ENCODE assay signal across 9 mouse cellular contexts in genomic region chr13:65111961-65112360, GRCm38 (mm10). TPM values are rescaled to one million over a fixed set of nuclear protein-coding genes. Genes with fewer than 3 reads are reported as not detected.
DNase-seq lines count a peak whose midpoint lies in the region; ATAC-seq and TF ChIP-seq lines count a peak whose summit lies in the region.
"Had no signal": no experiment of that assay in that cellular context is flagged by ENCODE, and none has a peak within 500 bp of the region (broad histone marks: within the 10 kb centered on the region; RNA-seq: fewer than 3 reads in every experiment).

No protein-coding gene starts in this region.

- peak overlapping the region; percentile 94 for H3K4me3 ChIP-seq in bone marrow macrophage, adult 2 months (ENCODE audit: insufficient read depth, low read length)
- H3K4me3 ChIP-seq in lung, adult 2 months (replicated peaks; ENCODE audit: extremely low read depth, low read depth, low read length): peak overlapping the region; percentile 58

- H3K4me1 ChIP-seq in bone marrow macrophage, adult 2 months (ENCODE audit: control insufficient read depth, insufficient read depth, low read length): peaks cover 4% of the 10 kb centered on the region
- peaks cover 4% of the 10 kb centered on the region; the same call in 1 of the 2 replicates for H3K4me1 ChIP-seq in lung, adult 2 months (ENCODE audit: control insufficient read depth, insufficient read depth, low read length)

- 0% methylated on average over 5 of the region's 5 CpGs for WGBS in lung, adult 2 months

- ATAC-seq in CD4-positive, CD25-positive, alpha-beta regulatory T cell, adult 4 months: peak; percentile 25
- ATAC-seq in granulocyte monocyte progenitor cell, adult 5-6 weeks (replicated peaks; ENCODE audit: poor library complexity, severe bottlenecking): peak; percentile 85
- peak; percentile 87 for ATAC-seq in neutrophil, adult 5-6 weeks (ENCODE audit: extremely low read depth, insufficient number of reproducible peaks, low FRiP score, poor library complexity, severe bottlenecking)

- TF ChIP-seq POLR2A in bone marrow macrophage, adult 2 months (IDR thresholded peaks at IDR 0.05; ENCODE audit: borderline replicate concordance, low read depth, low read length): no peak
- TF ChIP-seq POLR2A in lung, adult 2 months (IDR thresholded peaks at IDR 0.05; ENCODE audit: borderline replicate concordance, extremely low read depth, low read depth, low read length): no peak

- TF ChIP-seq CTCF in bone marrow macrophage, adult 2 months (IDR thresholded peaks at IDR 0.05; ENCODE audit: low read depth, low read length): no peak
- no peak for TF ChIP-seq CTCF in lung, adult 2 months (IDR thresholded peaks at IDR 0.05; ENCODE audit: insufficient read depth, low read length)

- peak; percentile 27 for DNase-seq in kidney, adult 11 months
- peak; percentile 19 for DNase-seq in lung, adult 2 months
- DNase-seq in cerebellum, postnatal 36 days: no peak
- DNase-seq in gastrocnemius, postnatal 36 days: no peak

- intact Hi-C loops in gastrocnemius, postnatal 36 days (cut with DNase I): no loop called here

- peak overlapping the region; percentile 59 for H3K27ac ChIP-seq in bone marrow macrophage, adult 2 months (ENCODE audit: insufficient read depth, low read depth, low read length)

RNA-seq across cellular contexts. Expression of gene Mfsd14b, which starts 0.8 kb away (rescaled TPM):
- polyA plus RNA-seq in CD4-positive, CD25-positive, alpha-beta regulatory T cell, adult 4 months (2017; shearing (Covaris generic)): 10 to 100 TPM; 10.1 to 16.5 TPM
- 47.8 and 59.2 TPM in 2 replicates for polyA plus RNA-seq in bone marrow macrophage, adult 2 months (2012; ENCODE audit: insufficient read depth, insufficient read length, missing spikeins)
- total RNA-seq in granulocyte monocyte progenitor cell, adult 5-6 weeks (2014; fragmentation: Nextera tagmentation): 46.0 and 55.2 TPM in 2 replicates
- 79.6 and 108 TPM in 2 replicates for total RNA-seq in granulocyte monocyte progenitor cell, adult 5-6 weeks (2017)
- polyA plus RNA-seq in lung, adult 2 months (2012; rRNA removed): 21.2 and 21.3 TPM in 2 replicates
- total RNA-seq in neutrophil, adult 5-6 weeks (2017): 131 and 162 TPM in 2 replicates
- total RNA-seq in gastrocnemius, postnatal 36 days (2021): 1 to 10 TPM; 6.5 to 6.6 TPM

RNA-seq across cellular contexts. Expression of gene Olfr465-ps1, which starts 25.9 kb away (rescaled TPM):
- polyA plus RNA-seq in CD4-positive, CD25-positive, alpha-beta regulatory T cell, adult 4 months (2017; shearing (Covaris generic)): not detected
- not detected in 2 replicates for polyA plus RNA-seq in bone marrow macrophage, adult 2 months (2012; ENCODE audit: insufficient read depth, insufficient read length, missing spikeins)
- total RNA-seq in granulocyte monocyte progenitor cell, adult 5-6 weeks (2014; fragmentation: Nextera tagmentation): not detected in 2 replicates
- not detected in 2 replicates for total RNA-seq in granulocyte monocyte progenitor cell, adult 5-6 weeks (2017)
- not detected in 2 replicates for polyA plus RNA-seq in lung, adult 2 months (2012; rRNA removed)
- not detected in 2 replicates for total RNA-seq in neutrophil, adult 5-6 weeks (2017)
- total RNA-seq in gastrocnemius, postnatal 36 days (2021): not detected
- total RNA-seq: heart, postnatal 14 days had no signal

RNA-seq across cellular contexts. Expression of gene Olfr466, which starts 38.1 kb away (rescaled TPM):
- polyA plus RNA-seq in CD4-positive, CD25-positive, alpha-beta regulatory T cell, adult 4 months (2017; shearing (Covaris generic)): under 1 TPM in 1 of 2 experiments, not detected in 1; 0.08 TPM
- not detected in 2 replicates for polyA plus RNA-seq in bone marrow macrophage, adult 2 months (2012; ENCODE audit: insufficient read depth, insufficient read length, missing spikeins)
- not detected in 2 replicates for total RNA-seq in granulocyte monocyte progenitor cell, adult 5-6 weeks (2014; fragmentation: Nextera tagmentation)
- not detected in 2 replicates for total RNA-seq in granulocyte monocyte progenitor cell, adult 5-6 weeks (2017)
- not detected in 2 replicates for polyA plus RNA-seq in lung, adult 2 months (2012; rRNA removed)
- total RNA-seq in neutrophil, adult 5-6 weeks (2017): not detected in 2 replicates
- not detected for total RNA-seq in gastrocnemius, postnatal 36 days (2021)
- total RNA-seq: heart, postnatal 14 days had no signal

RNA-seq across cellular contexts. Expression of gene Prss47, which starts 59.4 kb away (rescaled TPM):
- not detected for polyA plus RNA-seq in CD4-positive, CD25-positive, alpha-beta regulatory T cell, adult 4 months (2017; shearing (Covaris generic))
- polyA plus RNA-seq in bone marrow macrophage, adult 2 months (2012; ENCODE audit: insufficient read depth, insufficient read length, missing spikeins): not detected in 2 replicates
- total RNA-seq in granulocyte monocyte progenitor cell, adult 5-6 weeks (2014; fragmentation: Nextera tagmentation): not detected in 2 replicates
- total RNA-seq in granulocyte monocyte progenitor cell, adult 5-6 weeks (2017): not detected in 2 replicates
- polyA plus RNA-seq in lung, adult 2 months (2012; rRNA removed): not detected in 2 replicates
- not detected in 2 replicates for total RNA-seq in neutrophil, adult 5-6 weeks (2017)
- total RNA-seq in gastrocnemius, postnatal 36 days (2021): not detected
- total RNA-seq: heart, postnatal 14 days had no signal

Comparison
In these comparisons a context has a peak if more than half of its experiments do, and no peak if none do; other contexts are left out.
1. ATAC-seq: peak in every context shown above with its lines; median percentile 87 in neutrophil, adult 5-6 weeks; 85 in granulocyte monocyte progenitor cell, adult 5-6 weeks; 25 in CD4-positive, CD25-positive, alpha-beta regulatory T cell, adult 4 months.
2. DNase-seq: peak in kidney, adult 11 months (single experiment) and lung, adult 2 months (single experiment); none in cerebellum, postnatal 36 days (0 of 2) and gastrocnemius, postnatal 36 days (0 of 2).
3. RNA of gene Mfsd14b, which starts 0.8 kb away (total RNA-seq): 131 to 162 TPM in neutrophil, adult 5-6 weeks and 46.0 to 108 TPM in granulocyte monocyte progenitor cell, adult 5-6 weeks; 6.5 to 6.6 TPM in gastrocnemius, postnatal 36 days; every median in the first group is over 4 times any median in the second.